ENCODE assay signal across 9 mouse cellular contexts in the genomic region with DNA sequence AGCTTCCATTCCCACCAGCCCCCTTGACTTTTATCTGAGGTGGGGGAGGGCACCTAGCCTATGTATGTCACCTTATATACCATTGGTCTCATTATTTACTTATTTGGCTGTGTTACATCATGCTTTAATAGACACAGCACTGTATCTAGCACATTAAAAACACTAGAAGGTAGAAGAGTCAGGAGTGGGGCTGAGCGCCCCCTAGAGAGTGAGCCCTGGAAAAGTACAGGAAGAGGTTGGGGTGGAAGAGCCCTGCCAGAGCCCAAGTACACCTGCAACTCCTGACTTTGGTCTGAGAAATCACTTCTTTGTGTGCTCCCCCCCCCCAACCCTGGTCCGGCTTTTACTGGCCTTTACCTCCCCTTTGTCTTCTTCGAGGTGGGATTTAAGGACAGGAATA. TPM values are rescaled to one million over a fixed set of nuclear protein-coding genes. Genes with fewer than 3 reads are reported as not detected.
DNase-seq lines count a peak whose midpoint lies in the region; ATAC-seq and TF ChIP-seq lines count a peak whose summit lies in the region.
"Had no signal": no experiment of that assay in that cellular context is flagged by ENCODE, and none has a peak within 500 bp of the region (broad histone marks: within the 10 kb centered on the region; RNA-seq: fewer than 3 reads in every experiment).

No protein-coding gene starts in this region.

- TF ChIP-seq EP300 in heart, postnatal 0 days (IDR thresholded peaks at IDR 0.05; ENCODE audit: low read depth): no peak

- WGBS in heart, postnatal 0 days: 35% methylated on average over 3 of the region's 3 CpGs

- peak; percentile 39 for TF ChIP-seq CTCF in heart, postnatal 0 days (IDR thresholded peaks at IDR 0.05; ENCODE audit: low read depth)

- no peaks in the 10 kb centered on the region for H3K9me3 ChIP-seq in heart, postnatal 0 days (replicated peaks; ENCODE audit: control insufficient read depth, low read length)
- H3K9me3 ChIP-seq: limb, embryonic 15.5 days had no signal

- H3K36me3 ChIP-seq in heart, postnatal 0 days (replicated peaks; ENCODE audit: control insufficient read depth, insufficient read depth, low read length): no peaks in the 10 kb centered on the region
- H3K36me3 ChIP-seq: limb, embryonic 15.5 days had no signal

- H3K9ac ChIP-seq in heart, postnatal 0 days (replicated peaks; ENCODE audit: low read depth, low read length): no peak overlapping the region
- H3K9ac ChIP-seq: limb, embryonic 15.5 days had no signal

- H3K4me3 ChIP-seq in heart, postnatal 0 days (ENCODE audit: low read depth, low read length): no peak overlapping the region
- H3K4me3 ChIP-seq: limb, embryonic 15.5 days had no signal

- H3K4me1 ChIP-seq in heart, postnatal 0 days (ENCODE audit: control insufficient read depth, insufficient read depth): no peaks in the 10 kb centered on the region
- H3K4me1 ChIP-seq: limb, embryonic 15.5 days had no signal

- H3K27ac ChIP-seq in heart, postnatal 0 days (ENCODE audit: low read depth): no peak overlapping the region
- H3K27ac ChIP-seq: limb, embryonic 15.5 days had no signal

- H3K27me3 ChIP-seq in heart, postnatal 0 days (ENCODE audit: control insufficient read depth, insufficient read depth, low read length): no peaks in the 10 kb centered on the region
- H3K27me3 ChIP-seq: limb, embryonic 15.5 days had no signal

- no peak for DNase-seq in heart, postnatal 0 days (ENCODE audit: low spot score)
- no peak for DNase-seq in heart, postnatal 25 days (ENCODE audit: low spot score)
- DNase-seq in B cell, adult 2 months: peak; percentile 64 to 65
- DNase-seq in NIH3T3 (ENCODE audit: low read depth): peak; percentile 37
- DNase-seq in lung, postnatal 25 days (ENCODE audit: low spot score): peak; percentile 37
- no peak for DNase-seq in right cerebral cortex, adult 18-20 months
- no peak for DNase-seq in right cerebral cortex, postnatal 10 days (ENCODE audit: low spot score in 2 of 2)
- DNase-seq in gastrocnemius, postnatal 4 days (ENCODE audit: low spot score in 2 of 2): no peak

- intact Hi-C loops in heart, postnatal 25 days (cut with DNase I): no loop called here

- H3K4me2 ChIP-seq in heart, postnatal 0 days (ENCODE audit: low read depth, low read length): no peak overlapping the region
- H3K4me2 ChIP-seq: limb, embryonic 15.5 days had no signal

- no peak for ATAC-seq in heart, postnatal 0 days (ENCODE audit: insufficient read depth, low read depth)

RNA-seq across cellular contexts. Expression of a gene that starts 16.2 kb away (rescaled TPM):
- 1.3 and 1.4 TPM in 2 replicates for total RNA-seq in heart, postnatal 0 days (2014; rRNA removed; ENCODE audit: low replicate concordance)
- 0.60 and 0.86 TPM in 2 replicates for polyA plus RNA-seq in heart, postnatal 0 days (2015; fragmentation: Nextera tagmentation; extraction: Ambion mirVana)
- total RNA-seq in heart, postnatal 25 days (2021): under 1 TPM; 0.25 to 0.29 TPM
- total RNA-seq in gastrocnemius, postnatal 4 days (2021): under 1 TPM; 0.17 to 0.29 TPM

RNA-seq across cellular contexts. Expression of a gene that starts 24.4 kb away (rescaled TPM):
- total RNA-seq in heart, postnatal 0 days (2014; rRNA removed; ENCODE audit: low replicate concordance): 302 and 348 TPM in 2 replicates
- 62.6 and 69.9 TPM in 2 replicates for polyA plus RNA-seq in heart, postnatal 0 days (2015; fragmentation: Nextera tagmentation; extraction: Ambion mirVana)
- 100 to 1,000 TPM; 264 to 283 TPM for total RNA-seq in heart, postnatal 25 days (2021)
- 100 to 1,000 TPM; 159 to 163 TPM for total RNA-seq in gastrocnemius, postnatal 4 days (2021)

RNA-seq across cellular contexts. Expression of a gene that starts 31.0 kb away (rescaled TPM):
- 16.6 and 27.0 TPM in 2 replicates for total RNA-seq in heart, postnatal 0 days (2014; rRNA removed; ENCODE audit: low replicate concordance)
- polyA plus RNA-seq in heart, postnatal 0 days (2015; fragmentation: Nextera tagmentation; extraction: Ambion mirVana): 38.3 and 39.6 TPM in 2 replicates
- total RNA-seq in heart, postnatal 25 days (2021): 10 to 100 TPM; 36.5 to 36.6 TPM
- total RNA-seq in gastrocnemius, postnatal 4 days (2021): 10 to 100 TPM; 25.3 to 27.2 TPM

Comparison
In these comparisons a context has a peak if more than half of its experiments do, and no peak if none do; other contexts are left out.
1. DNase-seq: peak in B cell, adult 2 months (2 of 2), NIH3T3 (single experiment) and lung, postnatal 25 days (single experiment); none in heart, postnatal 0 days (single experiment), heart, postnatal 25 days (single experiment), right cerebral cortex, adult 18-20 months (single experiment), right cerebral cortex, postnatal 10 days (0 of 2) and gastrocnemius, postnatal 4 days (0 of 2).